Mouse (Mus musculus) midbrain, embryonic 16.5 days (tissue): ENCODE data around the gene Acat1. TPM values are rescaled to one million over a fixed set of nuclear protein-coding genes. Genes with fewer than 3 reads are reported as not detected.

Source experiments
- ATAC-seq: fragments of 200-750 bp; cut with Nextera tagmentation; 2 replicates; pipeline ENCODE4 v1.8.0; 2017; ENCODE audit warnings: moderate TSS enrichment
- H3K27ac ChIP-seq: fragments of 300-500 bp; sonication (generic); 2 replicates; pipeline ENCODE4 v1.5.1; 2014; ENCODE audit warnings: mild to moderate bottlenecking, low read length, mixed read lengths
- H3K27me3 ChIP-seq: fragments of 300-500 bp; sonication (generic); 2 replicates; pipeline ENCODE4 v1.6.1; 2014; ENCODE audit warnings: low read depth, low read length, mixed read lengths; ENCODE audit not compliant: control insufficient read depth, insufficient read depth
- H3K36me3 ChIP-seq: fragments of 300-500 bp; sonication (generic); 2 replicates; pipeline ENCODE4 v1.6.1; 2014; ENCODE audit warnings: mild to moderate bottlenecking, low read length, moderate library complexity, mixed read lengths; ENCODE audit not compliant: control insufficient read depth, insufficient read depth
- H3K4me1 ChIP-seq: fragments of 300-500 bp; sonication (generic); 2 replicates; pipeline ENCODE4 v1.6.1; 2014; ENCODE audit warnings: mild to moderate bottlenecking, low read length, mixed read lengths; ENCODE audit not compliant: control insufficient read depth, insufficient read depth
- H3K4me2 ChIP-seq: fragments of 300-500 bp; sonication (generic); 2 replicates; pipeline ENCODE4 v1.6.1; 2014; ENCODE audit warnings: mild to moderate bottlenecking, low read length, mixed read lengths
- H3K4me3 ChIP-seq: fragments of 300-500 bp; sonication (generic); 2 replicates; pipeline ENCODE4 v1.5.1; 2014; ENCODE audit warnings: low read depth, mild to moderate bottlenecking, low read length, moderate library complexity, mixed read lengths
- H3K9ac ChIP-seq: fragments of 300-500 bp; sonication (generic); 2 replicates; pipeline ENCODE4 v1.6.1; 2014; ENCODE audit warnings: low read depth, low read length, mixed read lengths
- H3K9me3 ChIP-seq: fragments of 300-500 bp; sonication (generic); replicated peaks from 2 replicates; pipeline ENCODE4 v1.6.1; 2014; ENCODE audit warnings: mild to moderate bottlenecking, low read length, mixed read lengths; ENCODE audit not compliant: control insufficient read depth, poor library complexity, severe bottlenecking
- WGBS: fragments of 180-500 bp; shearing (Covaris S2); extraction: QIAGEN DNeasy Blood & Tissue Kit; methylation state at CpG from one replicate; pipeline ENCODE4 v1.1.7; 2014; 5-methylcytosine and 5-hydroxymethylcytosine counted together
- polyA plus RNA-seq: library from polyadenylated mRNA; unstranded; fragments of >200 nt; fragmentation: Nextera tagmentation; extraction: Ambion mirVana; gene quantifications from 2 replicates; pipeline ENCODE4 v1.2.1, GENCODE M21; 2015

Acat1 gene
- 161 and 167 TPM in 2 replicates for polyA plus RNA-seq

DNA sequence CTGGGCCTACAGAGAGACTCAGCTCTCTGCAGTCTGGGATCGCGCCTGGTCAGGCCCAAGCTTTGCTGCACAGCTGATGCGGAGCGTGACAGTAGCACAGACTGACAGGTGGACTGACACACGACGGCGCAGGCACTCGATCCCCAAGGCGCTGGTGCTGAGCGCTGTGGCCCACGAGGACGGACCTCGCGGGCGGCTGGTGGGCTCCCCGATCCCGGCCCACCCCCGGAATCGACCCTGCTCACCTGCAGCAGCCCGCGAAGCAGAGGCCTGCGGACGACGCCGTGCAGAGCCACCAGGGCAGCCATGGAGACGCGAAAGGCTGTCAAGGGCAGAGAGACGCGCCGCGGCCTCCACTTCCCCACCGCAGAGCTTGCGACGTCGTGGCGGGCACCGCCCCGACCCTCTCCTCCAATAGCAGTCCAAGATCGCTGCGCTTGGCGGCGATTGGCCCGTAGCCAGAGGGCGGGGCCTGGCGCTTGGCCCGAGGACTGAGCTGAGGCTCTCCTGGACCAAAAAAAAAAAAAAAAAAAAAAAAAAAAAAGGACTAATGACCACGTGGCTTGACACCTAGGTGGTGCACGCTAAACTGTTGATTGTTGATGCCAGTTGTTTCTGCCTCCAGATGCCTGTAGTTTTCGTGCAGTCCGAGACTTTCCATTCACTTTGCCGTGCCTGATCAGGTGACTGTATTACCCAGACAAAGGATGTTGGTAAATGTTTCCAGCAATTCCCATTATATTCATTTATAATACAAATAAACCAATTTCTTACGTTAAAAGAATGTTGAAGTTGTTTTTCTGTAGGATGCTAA lies at the start of gene Acat1:
TSS of gene Acat1 (minus strand) at position 415 of the 814 bp plus-strand sequence.
- Histone ChIP-seq H3K9ac (peak within 1 kb of the TSS; percentile 96), H3K4me2 (peak within 1 kb of the TSS; percentile 67), H3K27ac (peak within 1 kb of the TSS; percentile 85), H3K9me3 (no peaks in the 10 kb centered on the region), H3K4me3 (peak within 1 kb of the TSS; percentile 80), H3K36me3 (no peaks in the 10 kb centered on the region; the same call in 1 of the 2 replicates), H3K4me1 (peaks cover 12% of the 10 kb centered on the region), H3K27me3 (no peaks in the 10 kb centered on the region)
- ATAC-seq = peak; percentile 99
- WGBS = 4% methylated on average over 50 of the region's 52 CpGs

- Histone ChIP-seq H3K27me3 (no peaks in the 10 kb centered on the region), H3K4me3 (no peak overlapping the region), H3K9ac (no peak overlapping the region), H3K9me3 (no peaks in the 10 kb centered on the region), H3K27ac (no peak overlapping the region), H3K4me2 (no peak overlapping the region), H3K4me1 (no peaks in the 10 kb centered on the region), H3K36me3 (peaks cover 35% of the 10 kb centered on the region)
- 95% methylated on average over 6 of the region's 6 CpGs for WGBS
- ATAC-seq = no peak
Observed at GRCm38 (mm10) chr9:53634796-53635195, 24.6 kb upstream of the Acat1 start.

DNA sequence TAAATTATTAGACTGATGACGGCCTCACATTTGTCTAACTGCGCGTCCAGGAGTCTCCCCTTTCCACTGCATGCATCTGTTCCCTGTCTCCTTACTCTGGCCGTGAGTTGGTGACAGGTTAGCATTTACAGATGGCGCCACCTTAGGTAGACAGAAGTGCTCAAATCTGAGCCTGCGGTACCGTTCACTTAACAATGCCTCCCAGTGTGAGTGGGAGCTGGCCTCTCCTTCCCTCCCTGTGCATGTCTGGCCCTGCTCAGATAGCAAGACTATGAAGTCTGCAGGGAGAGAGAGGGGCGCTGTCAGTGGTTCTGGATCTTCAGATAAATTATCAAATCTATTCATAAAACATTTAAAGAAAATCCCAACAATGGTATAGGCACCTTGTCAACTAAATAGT lies 5.1 kb upstream of the Acat1 start:
- H3K4me1 ChIP-seq = no peaks in the 10 kb centered on the region
- no peaks in the 10 kb centered on the region for H3K27me3 ChIP-seq
- ATAC-seq = no peak
- H3K4me3 ChIP-seq = no peak overlapping the region
- H3K4me2 ChIP-seq = no peak overlapping the region
- peaks cover 5% of the 10 kb centered on the region; the same call in 1 of the 2 replicates for H3K36me3 ChIP-seq
- no peak overlapping the region for H3K9ac ChIP-seq
- H3K27ac ChIP-seq = no peak overlapping the region
- 91% methylated on average over 8 of the region's 8 CpGs for WGBS
- H3K9me3 ChIP-seq = no peaks in the 10 kb centered on the region

GRCm38 (mm10) chr9:53614286-53614685 lies 4.1 kb upstream of the Acat1 start:
- Histone ChIP-seq H3K4me1 (peaks cover 2% of the 10 kb centered on the region), H3K27me3 (no peaks in the 10 kb centered on the region), H3K36me3 (peaks cover 3% of the 10 kb centered on the region; the same call in 1 of the 2 replicates), H3K4me3 (no peak overlapping the region), H3K9me3 (no peaks in the 10 kb centered on the region), H3K9ac (no peak overlapping the region), H3K27ac (no peak overlapping the region), H3K4me2 (no peak overlapping the region)
- 86% methylated on average over 4 of the region's 4 CpGs for WGBS
- no peak for ATAC-seq

DNA sequence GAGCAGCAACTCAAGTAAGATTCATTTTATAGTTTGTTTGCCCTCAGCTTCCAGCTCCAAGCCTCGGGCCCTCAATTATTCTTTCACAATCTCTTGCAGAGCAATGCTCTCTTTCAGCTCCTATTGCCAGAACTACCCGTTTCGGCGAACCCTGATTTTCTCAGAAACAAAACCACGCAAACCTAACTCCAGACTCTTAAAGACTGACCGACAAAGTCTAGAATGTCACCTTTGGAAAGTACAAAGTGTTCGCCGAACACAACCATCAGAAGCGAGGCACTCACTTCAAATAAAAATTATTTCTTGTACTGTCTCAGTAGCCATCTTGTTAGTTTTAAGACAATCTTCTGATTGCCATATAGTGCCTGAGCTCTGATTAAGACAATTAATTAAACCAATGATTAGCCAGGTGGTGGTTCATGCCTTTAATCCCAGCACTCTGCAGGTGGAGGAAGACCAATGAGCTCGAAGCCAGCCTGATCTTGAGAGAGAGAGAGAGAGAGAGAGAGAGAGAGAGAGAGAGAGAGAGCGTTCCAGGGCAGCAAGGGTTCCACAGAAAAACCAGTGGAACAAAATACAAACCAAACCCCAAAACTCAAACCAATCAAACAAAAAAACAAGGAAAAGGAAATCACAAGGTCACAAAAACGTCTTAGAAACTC lies 745 bp downstream of the Acat1 start:
- H3K27ac ChIP-seq = peak overlapping the region; percentile 85
- peak overlapping the region; percentile 96 for H3K9ac ChIP-seq
- H3K36me3 ChIP-seq = no peaks in the 10 kb centered on the region; the same call in 1 of the 2 replicates
- 72% methylated on average over 12 of the region's 12 CpGs for WGBS
- no peaks in the 10 kb centered on the region for H3K9me3 ChIP-seq
- no peak; the same call in 1 of the 2 replicates for ATAC-seq
- peak overlapping the region; percentile 80 for H3K4me3 ChIP-seq
- H3K4me2 ChIP-seq = peak overlapping the region; percentile 67
- H3K27me3 ChIP-seq = no peaks in the 10 kb centered on the region
- H3K4me1 ChIP-seq = peaks cover 12% of the 10 kb centered on the region

DNA sequence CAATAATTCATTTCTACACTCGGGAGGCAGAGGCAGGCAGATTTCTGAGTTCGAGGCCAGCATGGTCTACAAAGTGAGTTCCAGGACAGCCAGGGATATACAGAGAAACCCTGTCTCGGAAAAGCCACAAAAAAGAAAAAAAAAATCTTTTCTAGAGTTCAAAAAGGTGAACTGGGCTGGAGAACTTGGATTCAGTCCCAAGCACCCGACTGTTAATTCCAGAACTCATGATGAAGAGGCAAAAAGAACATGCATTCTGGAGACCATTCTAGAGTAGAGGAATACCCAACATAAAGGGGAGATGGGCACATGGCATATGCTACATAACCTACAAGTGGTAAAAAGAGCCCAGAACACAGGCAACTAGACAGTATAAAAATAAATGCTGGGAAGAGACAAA lies 2.4 kb downstream of the Acat1 start:
- H3K4me1 ChIP-seq = peaks cover 12% of the 10 kb centered on the region
- no peaks in the 10 kb centered on the region for H3K9me3 ChIP-seq
- no peak overlapping the region for H3K27ac ChIP-seq
- H3K4me2 ChIP-seq = no peak overlapping the region
- 90% methylated on average over 4 of the region's 4 CpGs for WGBS
- no peak overlapping the region for H3K4me3 ChIP-seq
- H3K27me3 ChIP-seq = no peaks in the 10 kb centered on the region
- ATAC-seq = no peak
- H3K36me3 ChIP-seq = no peaks in the 10 kb centered on the region; the same call in 1 of the 2 replicates
- no peak overlapping the region for H3K9ac ChIP-seq

DNA sequence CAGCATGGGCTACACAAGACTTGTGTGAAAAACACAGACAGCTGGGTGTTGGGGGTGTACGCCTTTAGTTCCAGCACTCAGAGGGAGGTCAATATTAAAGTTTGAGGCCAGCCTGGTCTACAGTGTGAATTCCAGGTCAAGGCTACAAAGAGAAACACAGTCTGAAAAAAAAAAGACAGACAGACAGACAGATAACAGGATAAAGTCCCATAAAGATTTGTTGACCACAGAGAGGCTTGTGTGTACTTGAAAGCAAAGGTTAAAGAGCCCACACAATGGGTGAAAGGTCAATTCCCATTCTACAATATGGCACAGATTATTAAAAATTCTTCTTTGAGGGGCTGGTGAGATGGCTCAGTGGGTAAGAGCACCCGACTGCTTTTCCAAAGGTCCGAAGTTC lies 3.0 kb downstream of the Acat1 start:
- Histone ChIP-seq H3K4me2 (no peak overlapping the region), H3K4me1 (peaks cover 12% of the 10 kb centered on the region), H3K9ac (no peak overlapping the region), H3K9me3 (no peaks in the 10 kb centered on the region), H3K4me3 (no peak overlapping the region), H3K36me3 (peaks cover 2% of the 10 kb centered on the region; the same call in 1 of the 2 replicates), H3K27me3 (no peaks in the 10 kb centered on the region), H3K27ac (no peak overlapping the region)
- 95% methylated on average over 3 of the region's 3 CpGs for WGBS
- ATAC-seq = no peak

GRCm38 (mm10) chr9:53604954-53605353 lies 5.2 kb downstream of the Acat1 start:
- Histone ChIP-seq H3K36me3 (peaks cover 4% of the 10 kb centered on the region; the same call in 1 of the 2 replicates), H3K27ac (no peak overlapping the region), H3K4me1 (peaks cover 12% of the 10 kb centered on the region), H3K27me3 (no peaks in the 10 kb centered on the region), H3K4me2 (no peak overlapping the region), H3K4me3 (no peak overlapping the region), H3K9ac (no peak overlapping the region), H3K9me3 (no peaks in the 10 kb centered on the region)
- 90% methylated on average over 5 of the region's 5 CpGs for whole genome bisulfite sequencing
- no peak for ATAC-seq

GRCm38 (mm10) chr9:53603849-53604248 lies 6.3 kb downstream of the Acat1 start:
- WGBS = 88% methylated on average over 3 of the region's 3 CpGs
- Histone ChIP-seq H3K4me1 (peaks cover 6% of the 10 kb centered on the region), H3K27ac (no peak overlapping the region), H3K9me3 (no peaks in the 10 kb centered on the region), H3K36me3 (peaks cover 4% of the 10 kb centered on the region; the same call in 1 of the 2 replicates), H3K4me2 (no peak overlapping the region), H3K27me3 (no peaks in the 10 kb centered on the region), H3K9ac (no peak overlapping the region), H3K4me3 (no peak overlapping the region)
- ATAC-seq = no peak
